Mouse (Mus musculus) midbrain, embryonic 15.5 days (tissue): ENCODE measurements around the gene Gpr152. TPM values are rescaled to one million over a fixed set of nuclear protein-coding genes. Genes with fewer than 3 reads are reported as not detected.
"Not testable (repeated sequence)": the region's sequence is repeated elsewhere in the genome, so short reads cannot be mapped to it uniquely, and the experiment has no call there.

Experiments
- ATAC-seq: fragments of 200-750 bp; cut with Nextera tagmentation; replicated peaks from 2 replicates; pipeline ENCODE4 v1.8.0; 2017; ENCODE audit warnings: moderate TSS enrichment
- H3K27ac ChIP-seq: fragments of 300-500 bp; sonication (generic); 2 replicates; pipeline ENCODE4 v1.5.1; 2015; ENCODE audit warnings: mild to moderate bottlenecking, inconsistent platforms
- H3K27me3 ChIP-seq: fragments of 300-500 bp; sonication (generic); replicated peaks from 2 replicates; pipeline ENCODE4 v1.6.1; 2015; ENCODE audit warnings: inconsistent platforms
- H3K36me3 ChIP-seq: fragments of 300-500 bp; sonication (generic); replicated peaks from 2 replicates; pipeline ENCODE4 v1.6.1; 2015; ENCODE audit warnings: inconsistent platforms
- H3K4me1 ChIP-seq: fragments of 300-500 bp; sonication (generic); 2 replicates; pipeline ENCODE4 v1.6.1; 2015; ENCODE audit warnings: inconsistent platforms
- H3K4me2 ChIP-seq: fragments of 300-500 bp; sonication (generic); 2 replicates; pipeline ENCODE4 v1.6.1; 2015; ENCODE audit warnings: inconsistent platforms, mild to moderate bottlenecking, moderate library complexity
- H3K4me3 ChIP-seq: fragments of 300-500 bp; sonication (generic); 2 replicates; pipeline ENCODE4 v1.5.1; 2015; ENCODE audit warnings: mild to moderate bottlenecking, inconsistent platforms
- H3K9ac ChIP-seq: fragments of 300-500 bp; sonication (generic); 2 replicates; pipeline ENCODE4 v1.6.1; 2015; ENCODE audit warnings: mild to moderate bottlenecking, inconsistent platforms
- H3K9me3 ChIP-seq: fragments of 300-500 bp; sonication (generic); 2 replicates; pipeline ENCODE4 v1.6.1; 2016; ENCODE audit warnings: inconsistent platforms
- WGBS: fragments of 180-500 bp; shearing (Covaris S2); methylation state at CpG from one replicate; pipeline ENCODE4 v1.1.7; 2015; ENCODE audit warnings: mixed read lengths; 5-methylcytosine and 5-hydroxymethylcytosine counted together
- polyA plus RNA-seq: library from polyadenylated mRNA; unstranded; fragments of >200 nt; fragmentation: Nextera tagmentation; extraction: Ambion mirVana; gene quantifications from 2 replicates; pipeline ENCODE4 v1.2.1, GENCODE M21; 2015

Gpr152 gene
- polyA plus RNA-seq, 1 experiment from 2014 or later = 0.04 TPM

DNA sequence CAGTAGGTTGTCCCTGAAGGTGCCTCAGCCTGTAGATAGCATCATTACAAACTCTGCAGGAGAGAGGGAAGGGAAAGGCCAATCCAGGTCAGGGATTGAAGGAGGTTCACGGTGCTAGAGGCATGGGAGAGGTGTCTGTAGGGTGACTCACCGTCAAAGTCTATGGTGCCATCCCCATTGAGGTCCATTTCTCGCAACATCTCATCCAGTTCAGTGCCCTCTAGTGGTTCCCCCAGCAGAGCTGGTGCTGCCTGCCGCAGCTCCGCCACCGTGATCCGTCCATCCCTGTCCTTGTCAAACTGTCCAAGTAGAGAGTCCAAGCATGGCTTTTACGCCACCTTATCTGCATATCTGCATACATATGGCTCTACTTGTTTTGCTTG lies 3.6 kb upstream of the Gpr152 start:
- not testable (repeated sequence) for H3K27ac ChIP-seq, H3K4me1 ChIP-seq, ATAC-seq, H3K4me2 ChIP-seq, H3K9ac ChIP-seq, H3K4me3 ChIP-seq, H3K27me3 ChIP-seq, H3K9me3 ChIP-seq
- WGBS = 22% methylated on average over 8 of the region's 8 CpGs
- H3K36me3 ChIP-seq = peaks cover 17% of the 10 kb centered on the region; the same call in 1 of the 2 replicates

DNA sequence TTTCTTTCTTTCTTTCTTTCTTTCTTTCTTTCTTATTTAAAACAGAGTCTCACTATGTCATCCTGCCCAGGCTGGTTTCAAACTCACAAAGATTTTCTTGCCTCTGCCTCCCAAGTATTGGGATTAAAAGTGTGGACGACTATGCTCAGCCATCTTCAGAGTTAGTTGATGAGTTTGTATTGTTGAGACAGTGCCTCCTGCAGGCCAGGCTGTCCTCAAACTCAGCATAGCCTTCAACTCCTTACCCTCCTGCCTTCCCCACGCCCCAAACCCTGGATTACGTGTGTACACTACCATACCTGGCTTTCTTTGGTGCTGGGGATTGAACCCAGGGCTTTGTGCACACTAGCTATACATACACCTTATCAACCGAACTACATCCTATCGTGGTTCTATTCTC lies 3.1 kb upstream of the Gpr152 start:
- 81% methylated on average over 5 of the region's 5 CpGs for WGBS
- Histone ChIP-seq H3K27me3 (no peaks in the 10 kb centered on the region), H3K9ac (no peak overlapping the region), H3K4me2 (no peak overlapping the region), H3K4me1 (0 out of 2 replicates have a peak, but pooled peaks cover 2% of the 10 kb centered on the region), H3K9me3 (no peaks in the 10 kb centered on the region), H3K36me3 (peaks cover 15% of the 10 kb centered on the region; the same call in 1 of the 2 replicates), H3K4me3 (no peak overlapping the region), H3K27ac (no peak overlapping the region)
- no peak for ATAC-seq

DNA sequence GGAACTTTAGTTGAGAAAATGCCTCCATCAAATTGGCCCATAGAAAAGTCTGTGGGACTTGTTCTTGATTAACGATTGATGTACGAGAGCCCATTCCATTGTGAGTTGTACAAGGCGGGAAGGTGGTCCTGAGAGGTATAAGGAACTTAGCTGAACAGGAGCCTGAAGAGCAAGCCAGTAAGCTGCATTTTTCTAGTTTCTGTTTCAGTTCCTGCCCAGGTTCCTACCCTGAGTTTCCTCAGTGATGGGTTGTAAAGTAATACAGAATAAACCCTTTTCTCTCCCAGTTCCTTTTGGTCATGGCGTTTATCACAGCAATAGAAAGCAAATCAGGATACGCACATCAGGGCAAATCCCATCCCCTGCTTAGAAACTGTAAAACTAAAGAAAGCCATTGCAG lies 1.7 kb upstream of the Gpr152 start:
- no peak overlapping the region for H3K4me3 ChIP-seq
- 0 out of 2 replicates have a peak, but pooled peaks cover 2% of the 10 kb centered on the region for H3K4me1 ChIP-seq
- ATAC-seq = no peak
- no peak overlapping the region for H3K4me2 ChIP-seq
- 85% methylated on average over 5 of the region's 5 CpGs for WGBS
- no peak overlapping the region for H3K9ac ChIP-seq
- no peak overlapping the region for H3K27ac ChIP-seq
- no peaks in the 10 kb centered on the region for H3K27me3 ChIP-seq
- H3K36me3 ChIP-seq = peaks cover under 1% of the 10 kb centered on the region; the same call in 1 of the 2 replicates
- no peaks in the 10 kb centered on the region for H3K9me3 ChIP-seq

GRCm38 (mm10) chr19:4140147-4140546 lies 560 bp downstream of the Gpr152 start:
- no peak overlapping the region for H3K4me2 ChIP-seq
- WGBS = 74% methylated on average over 6 of the region's 6 CpGs
- H3K9ac ChIP-seq = no peak overlapping the region
- 0 out of 2 replicates have a peak, but pooled peaks cover 2% of the 10 kb centered on the region for H3K4me1 ChIP-seq
- no peak for ATAC-seq
- no peak overlapping the region for H3K27ac ChIP-seq
- H3K4me3 ChIP-seq = no peak overlapping the region
- no peaks in the 10 kb centered on the region for H3K36me3 ChIP-seq
- no peaks in the 10 kb centered on the region for H3K27me3 ChIP-seq
- H3K9me3 ChIP-seq = no peaks in the 10 kb centered on the region

- Histone ChIP-seq H3K36me3 (no peaks in the 10 kb centered on the region), H3K27me3 (no peaks in the 10 kb centered on the region), H3K9ac (no peak overlapping the region), H3K27ac (no peak overlapping the region), H3K4me1 (peaks cover 4% of the 10 kb centered on the region), H3K9me3 (no peaks in the 10 kb centered on the region), H3K4me2 (no peak overlapping the region), H3K4me3 (no peak overlapping the region)
- WGBS = 92% methylated on average over 18 of the region's 18 CpGs
- ATAC-seq = no peak
These were observed 3.0 kb downstream of the Gpr152 start for GRCm38 (mm10) chr19:4142416-4143173.

DNA sequence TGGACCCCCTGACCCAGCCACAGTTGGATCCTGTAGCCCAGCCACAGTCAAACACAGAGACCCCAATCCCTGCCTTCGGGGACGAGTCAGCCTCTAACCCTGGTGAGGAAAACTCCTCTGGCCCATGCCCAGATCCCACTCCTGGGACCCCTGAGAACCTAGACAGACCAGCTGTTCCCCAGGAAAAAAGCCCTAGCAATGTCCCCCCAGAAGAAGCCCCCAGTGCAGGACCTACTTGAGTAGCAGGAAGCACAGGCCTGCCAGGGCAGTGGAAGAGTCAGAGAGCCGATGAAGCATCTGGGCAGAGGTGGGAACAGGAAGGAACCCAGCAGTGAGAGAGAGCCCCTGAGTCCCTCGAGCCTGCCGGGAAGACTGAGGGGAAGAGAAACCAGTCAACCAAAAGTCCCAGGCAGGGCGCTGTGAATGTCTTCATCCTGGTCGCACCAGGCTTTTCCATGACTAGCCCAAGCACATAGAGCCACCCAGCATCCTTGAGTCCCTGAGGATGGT lies 4.2 kb downstream of the Gpr152 start, which contains the start of gene Cabp4:
Gene Cabp4, minus strand, starts transcription at position 275 of the 510 bp plus-strand sequence.
- no peak for ATAC-seq
- no peak within 1 kb of the TSS for H3K27ac ChIP-seq
- WGBS = 83% methylated on average over 7 of the region's 7 CpGs

DNA sequence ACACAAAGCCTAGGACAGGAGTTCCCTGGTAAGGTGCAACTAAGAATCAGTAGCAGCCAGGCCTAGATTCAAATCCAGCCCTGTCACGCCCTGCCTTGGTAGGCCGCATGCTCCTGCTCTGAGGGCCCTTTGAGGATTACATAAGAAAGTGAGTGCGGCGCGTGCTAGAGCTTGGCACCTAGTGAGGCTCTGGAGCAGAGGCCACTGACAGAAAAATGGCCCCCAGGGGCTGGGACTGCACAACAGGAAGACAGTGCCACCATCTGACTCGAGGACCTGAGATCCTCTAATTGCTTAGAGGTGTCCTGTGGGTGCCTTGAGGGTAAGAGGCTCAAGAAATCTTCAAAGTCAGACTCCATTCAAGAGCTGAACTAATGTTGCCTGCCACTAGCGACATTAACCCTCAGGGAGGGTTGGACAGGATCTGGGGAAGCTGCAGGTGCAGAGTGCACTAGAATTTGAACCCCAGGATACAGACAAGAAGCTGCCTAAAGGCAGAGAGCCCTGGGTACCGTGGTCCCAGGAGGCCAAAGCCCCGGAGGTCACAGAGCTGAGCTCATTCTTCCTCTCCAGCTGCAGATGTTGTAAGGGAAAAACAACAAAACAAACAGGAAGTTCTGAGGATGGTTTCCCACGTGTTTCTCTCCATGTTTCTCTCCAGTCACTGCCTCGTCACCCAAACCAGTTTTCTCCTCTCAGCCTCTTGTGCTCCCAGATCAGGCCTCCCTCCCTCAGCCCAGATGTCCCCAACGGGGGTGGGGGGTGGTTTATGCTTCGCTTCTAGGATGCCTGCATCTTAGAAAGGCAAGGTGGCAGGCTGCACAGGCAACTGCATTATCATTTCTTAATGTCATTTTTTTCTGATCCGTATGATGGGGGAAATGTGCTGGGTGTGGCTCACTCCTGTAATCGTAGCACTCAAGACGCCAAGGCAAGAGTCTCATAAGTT lies 5.2 kb downstream of the Gpr152 start:
- no peak overlapping the region for H3K4me2 ChIP-seq
- no peaks in the 10 kb centered on the region for H3K36me3 ChIP-seq
- peaks cover 19% of the 10 kb centered on the region for H3K4me1 ChIP-seq
- H3K27ac ChIP-seq = no peak overlapping the region
- no peak for ATAC-seq
- no peaks in the 10 kb centered on the region for H3K27me3 ChIP-seq
- no peak overlapping the region for H3K9ac ChIP-seq
- no peaks in the 10 kb centered on the region for H3K9me3 ChIP-seq
- WGBS = 83% methylated on average over 16 of the region's 16 CpGs
- H3K4me3 ChIP-seq = no peak overlapping the region

More for the DNA sequence above, 4.2 kb downstream of the Gpr152 start, which contains the start of gene Cabp4:
- no peak within 1 kb of the TSS for H3K4me3 ChIP-seq
- H3K4me1 ChIP-seq = peaks cover 11% of the 10 kb centered on the region
- no peaks in the 10 kb centered on the region for H3K36me3 ChIP-seq
- H3K4me2 ChIP-seq = no peak within 1 kb of the TSS
- H3K27me3 ChIP-seq = no peaks in the 10 kb centered on the region
- no peak within 1 kb of the TSS for H3K9ac ChIP-seq
- no peaks in the 10 kb centered on the region for H3K9me3 ChIP-seq

DNA sequence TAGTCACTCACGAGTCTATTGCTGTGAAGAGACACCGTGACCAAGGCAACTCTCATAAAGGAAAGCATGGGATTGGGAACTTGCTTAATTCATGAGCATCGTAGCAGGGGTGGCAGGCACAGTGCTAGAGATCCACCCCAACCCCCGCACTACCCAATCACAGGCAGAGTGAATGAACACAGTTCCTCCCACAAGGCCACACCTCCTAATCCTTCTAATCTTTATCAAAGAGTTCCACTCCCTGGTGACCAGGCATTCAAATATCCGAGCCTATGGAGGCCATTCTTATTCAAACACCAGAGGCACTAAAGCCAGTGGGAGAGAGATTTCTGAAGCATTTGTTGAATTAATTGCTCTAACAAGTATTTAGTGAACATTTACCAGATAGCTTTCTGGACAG lies 6.3 kb downstream of the Gpr152 start:
- H3K27me3 ChIP-seq = no peaks in the 10 kb centered on the region
- WGBS = 75% methylated on average over 5 of the region's 5 CpGs
- no peak overlapping the region for H3K27ac ChIP-seq
- no peak overlapping the region for H3K4me3 ChIP-seq
- peaks cover 22% of the 10 kb centered on the region for H3K4me1 ChIP-seq
- H3K9me3 ChIP-seq = no peaks in the 10 kb centered on the region
- no peak for ATAC-seq
- 0 out of 2 replicates have a peak, but pooled peaks cover 2% of the 10 kb centered on the region for H3K36me3 ChIP-seq
- H3K4me2 ChIP-seq = no peak overlapping the region
- no peak overlapping the region for H3K9ac ChIP-seq

DNA sequence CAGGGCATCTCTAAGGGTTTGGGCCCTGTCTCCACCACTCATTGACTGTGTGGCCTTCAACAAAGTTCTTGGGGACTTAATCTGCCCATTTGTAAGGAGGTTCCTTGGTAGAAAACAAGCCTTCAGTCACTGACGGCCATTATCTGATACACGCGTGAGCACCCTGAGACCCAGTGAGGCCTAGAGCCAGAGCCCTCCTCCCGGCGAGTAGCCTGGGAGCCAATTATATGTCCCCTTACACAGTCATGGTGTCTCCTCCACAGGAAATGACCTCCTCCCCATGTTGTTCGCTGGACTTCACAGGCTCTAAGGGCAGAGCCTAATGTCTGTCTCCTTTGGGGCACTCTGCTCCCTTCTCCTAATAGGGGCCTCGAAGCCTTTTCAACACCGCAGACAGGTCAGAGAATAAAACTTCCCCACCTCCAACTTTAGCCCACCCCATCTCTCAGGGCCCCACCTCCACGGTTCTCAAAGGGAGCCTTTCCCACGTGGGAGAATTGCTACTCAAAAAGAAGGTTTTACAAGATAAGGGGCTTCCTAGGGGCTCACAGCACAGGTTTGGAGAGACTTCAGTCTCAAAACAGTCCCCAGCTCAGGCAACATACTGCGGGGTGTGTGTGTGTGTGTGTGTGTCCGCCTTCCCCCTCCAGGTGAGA lies 6.9 kb downstream of the Gpr152 start:
- no peaks in the 10 kb centered on the region for H3K9me3 ChIP-seq
- no peak overlapping the region for H3K27ac ChIP-seq
- WGBS = 56% methylated on average over 12 of the region's 12 CpGs
- H3K4me3 ChIP-seq = no peak overlapping the region
- no peak overlapping the region for H3K4me2 ChIP-seq
- H3K36me3 ChIP-seq = 0 out of 2 replicates have a peak, but pooled peaks cover 7% of the 10 kb centered on the region
- H3K27me3 ChIP-seq = no peaks in the 10 kb centered on the region
- no peak overlapping the region for H3K9ac ChIP-seq
- peaks cover 22% of the 10 kb centered on the region for H3K4me1 ChIP-seq
- no peak for ATAC-seq

- Histone ChIP-seq H3K4me3 (no peak overlapping the region), H3K27ac (no peak overlapping the region), H3K9ac (no peak overlapping the region), H3K36me3 (0 out of 2 replicates have a peak, but pooled peaks cover 7% of the 10 kb centered on the region), H3K4me2 (no peak overlapping the region), H3K9me3 (no peaks in the 10 kb centered on the region), H3K27me3 (no peaks in the 10 kb centered on the region), H3K4me1 (peaks cover 22% of the 10 kb centered on the region)
- WGBS = 42% methylated on average over 3 of the region's 3 CpGs
- ATAC-seq = no peak
These were observed 7.4 kb downstream of the Gpr152 start for GRCm38 (mm10) chr19:4147022-4147405.

- Histone ChIP-seq H3K27me3 (no peaks in the 10 kb centered on the region), H3K36me3 (0 out of 2 replicates have a peak, but pooled peaks cover 7% of the 10 kb centered on the region), H3K4me2 (peak overlapping the region; percentile 77), H3K9ac (peak overlapping the region; percentile 91), H3K4me3 (peak overlapping the region; percentile 93), H3K9me3 (no peaks in the 10 kb centered on the region), H3K27ac (peak overlapping the region; percentile 75), H3K4me1 (peaks cover 22% of the 10 kb centered on the region)
- WGBS = 30% methylated on average over 9 of the region's 9 CpGs
- ATAC-seq = peak; percentile 26; the same call in 1 of the 2 replicates
These were observed 8.3 kb downstream of the Gpr152 start for GRCm38 (mm10) chr19:4147782-4148490.
